Mouse (Mus musculus) thymus, adult 18-20 months (tissue): ENCODE results near the gene Trnp1.

Experiments
- DNase-seq, 2 experiments: peaks; one replicate each; pipeline ENCODE4 v3.0.0; 2022; ENCODE audit warnings: mixed read lengths in 2 of 2

Trnp1 gene

DNA sequence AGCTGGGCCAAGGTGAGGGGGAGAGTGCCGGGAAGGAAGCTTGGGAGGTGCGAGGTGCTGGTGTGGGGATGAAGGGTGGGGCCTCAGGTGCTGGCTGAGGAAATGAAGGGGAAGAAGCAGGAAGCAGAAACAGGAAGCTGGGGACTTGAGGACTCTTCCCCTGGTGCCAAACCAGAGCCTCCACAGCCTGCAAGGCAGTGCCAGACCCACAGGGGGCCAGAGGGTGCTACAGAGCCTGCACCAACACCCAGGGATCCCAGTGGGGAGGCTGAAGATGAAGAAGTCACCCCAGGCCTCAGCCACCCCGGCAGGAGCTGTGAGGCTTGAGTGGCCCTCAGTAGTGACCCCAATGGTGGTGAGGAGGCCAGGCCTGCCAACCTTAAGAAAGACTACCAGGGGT lies 40.3 kb downstream of the Trnp1 start:
- DNase-seq, result no peak

DNA sequence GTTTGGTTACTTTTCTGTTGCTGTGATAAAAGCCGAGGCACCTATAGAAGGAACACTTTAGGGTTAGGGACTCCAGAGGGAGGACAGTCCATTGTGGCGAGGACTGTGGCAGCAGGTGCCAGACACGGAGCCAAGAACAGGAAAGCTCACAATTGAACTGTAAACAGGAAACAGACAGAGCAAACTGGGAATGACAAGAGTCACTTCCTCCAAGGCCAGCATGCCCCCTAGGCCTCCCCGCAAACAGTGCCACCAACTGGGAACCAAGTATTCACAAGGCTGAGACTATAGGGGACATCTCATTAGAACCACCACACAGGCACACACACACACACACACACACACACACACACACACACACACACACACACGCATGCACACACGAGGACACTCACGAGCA lies 45.9 kb downstream of the Trnp1 start:
- DNase-seq, result no peak

DNA sequence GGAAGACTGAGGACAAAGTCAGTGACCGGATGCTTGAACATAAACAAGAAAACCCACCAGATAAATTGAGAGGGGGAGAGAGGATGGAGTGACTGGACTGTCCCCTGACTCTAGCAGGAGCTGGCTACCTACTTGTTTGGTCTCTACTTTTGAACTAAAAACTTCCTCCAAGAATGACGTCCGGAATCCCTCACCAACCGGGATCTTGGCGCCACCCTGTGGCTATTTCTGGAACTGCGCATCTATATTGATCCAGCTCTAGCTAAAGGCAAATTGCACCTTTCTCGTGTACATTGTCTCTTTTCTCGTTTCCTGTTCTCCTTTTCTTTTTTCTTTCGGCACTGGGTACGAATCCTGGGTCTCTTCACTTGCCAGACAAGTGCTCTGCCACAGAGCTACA lies 46.8 kb downstream of the Trnp1 start:
- DNase-seq, result peak; percentile 41 to 51

DNA sequence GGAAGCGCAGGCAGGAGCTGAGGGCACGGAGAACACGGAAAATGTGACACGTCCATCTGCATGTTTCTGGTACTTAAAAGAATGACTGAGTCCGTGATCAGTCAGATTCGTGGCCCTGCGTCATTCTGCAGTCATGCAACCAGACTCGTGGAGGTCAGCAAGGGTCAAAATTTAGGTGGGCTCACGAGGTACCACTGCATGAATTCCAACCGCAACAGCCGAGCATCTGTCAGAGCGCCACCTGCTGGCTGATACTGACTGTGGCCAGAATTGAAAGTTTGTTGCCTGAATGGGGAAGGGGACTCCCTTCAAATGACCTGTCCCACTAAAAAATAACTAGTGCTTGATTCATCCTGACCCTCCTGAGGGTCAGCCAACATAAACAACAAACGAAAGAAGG lies 48.6 kb downstream of the Trnp1 start:
- no peak for DNase-seq

DNA sequence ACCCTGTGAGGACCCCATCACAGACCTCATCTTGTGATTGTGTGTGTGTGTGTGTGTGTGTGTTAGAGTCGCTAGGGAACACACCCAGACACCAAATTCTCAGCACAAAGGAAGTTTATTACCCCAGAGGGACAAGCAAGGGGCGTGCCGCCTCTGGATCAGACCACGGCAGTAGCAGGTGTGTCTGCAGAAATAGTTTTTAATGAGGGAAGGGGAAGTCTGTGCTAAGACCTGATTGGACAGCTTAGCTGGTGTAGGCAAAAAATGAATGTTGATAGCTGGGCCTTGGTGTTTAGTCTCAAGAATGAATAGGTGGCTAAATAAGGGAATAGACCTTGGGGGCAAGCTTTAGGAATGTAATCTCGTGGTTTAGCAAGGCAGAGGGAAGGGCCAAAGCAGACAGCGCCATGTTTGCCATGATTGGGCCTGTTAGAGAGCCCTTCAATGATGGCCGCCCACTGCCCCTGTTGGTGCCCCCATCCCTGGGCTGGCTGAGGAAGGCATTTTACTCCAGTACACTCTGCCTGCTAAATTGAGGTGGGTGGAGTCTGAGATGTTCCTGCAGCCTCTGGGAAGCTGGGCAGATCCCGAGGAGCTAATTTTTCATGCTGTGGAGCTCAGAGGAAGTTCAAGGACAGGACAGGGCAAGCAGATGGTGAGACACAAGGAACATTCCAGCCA lies 49.5 kb downstream of the Trnp1 start:
- DNase-seq, result no peak

DNA sequence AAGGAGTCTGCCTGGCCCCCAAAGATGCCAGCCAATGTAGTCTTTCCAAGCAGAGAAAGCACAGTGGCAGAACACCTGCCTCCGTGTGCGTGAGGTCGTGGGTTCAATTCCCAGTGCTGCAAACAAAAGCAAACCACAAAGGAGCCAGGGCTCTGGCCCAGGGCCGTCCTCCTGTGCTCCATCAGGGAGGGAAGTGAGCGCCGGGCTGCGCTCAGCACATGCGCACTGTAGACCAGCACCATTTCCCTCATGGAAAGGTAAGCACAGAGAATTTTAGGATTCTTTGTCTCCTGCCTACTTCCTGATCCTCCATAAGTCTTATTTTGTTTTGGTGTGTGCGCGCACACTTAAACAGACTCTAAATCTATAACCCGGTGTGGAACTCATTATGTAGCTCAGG lies 50.4 kb downstream of the Trnp1 start:
- DNase-seq, result no peak

DNA sequence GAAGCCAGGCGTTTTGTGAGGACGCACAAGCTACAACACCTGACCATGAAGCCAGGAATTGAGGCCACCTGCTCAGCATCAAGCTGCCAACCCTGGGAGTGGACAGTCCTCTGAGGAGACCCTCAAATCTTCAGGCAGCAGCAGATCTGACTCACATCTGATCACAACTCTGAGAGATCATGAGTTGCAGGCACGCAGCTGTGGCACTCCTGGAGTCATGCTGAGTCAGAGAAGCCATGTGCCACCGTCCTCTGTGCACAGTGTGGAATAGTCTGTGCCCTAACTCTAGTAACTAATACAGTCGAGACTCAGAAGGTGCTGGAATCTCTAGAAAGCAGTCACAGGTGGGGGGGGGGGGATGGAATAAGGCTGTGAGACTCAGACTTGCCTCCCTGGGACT lies 51.0 kb downstream of the Trnp1 start:
- DNase-seq, result no peak

DNA sequence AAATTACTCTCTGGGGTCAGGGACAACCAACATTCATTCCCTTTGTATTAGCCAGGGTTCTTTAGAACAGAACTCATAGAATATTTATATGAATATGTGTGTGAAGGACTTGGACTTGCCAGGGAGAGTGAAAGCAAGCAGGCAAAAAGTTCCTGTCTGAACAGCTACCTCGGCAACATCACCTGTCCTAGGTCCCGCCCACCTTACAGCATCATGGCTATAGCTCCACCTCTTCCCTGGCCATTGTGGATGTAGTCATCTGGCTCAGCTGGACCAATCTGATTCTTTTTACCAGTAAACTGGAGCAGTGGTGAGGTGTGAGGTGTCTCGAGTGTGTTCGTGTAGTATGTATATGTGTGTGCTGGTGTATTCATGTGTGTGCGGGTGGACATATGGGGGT lies 52.6 kb downstream of the Trnp1 start:
- no peak for DNase-seq

DNA sequence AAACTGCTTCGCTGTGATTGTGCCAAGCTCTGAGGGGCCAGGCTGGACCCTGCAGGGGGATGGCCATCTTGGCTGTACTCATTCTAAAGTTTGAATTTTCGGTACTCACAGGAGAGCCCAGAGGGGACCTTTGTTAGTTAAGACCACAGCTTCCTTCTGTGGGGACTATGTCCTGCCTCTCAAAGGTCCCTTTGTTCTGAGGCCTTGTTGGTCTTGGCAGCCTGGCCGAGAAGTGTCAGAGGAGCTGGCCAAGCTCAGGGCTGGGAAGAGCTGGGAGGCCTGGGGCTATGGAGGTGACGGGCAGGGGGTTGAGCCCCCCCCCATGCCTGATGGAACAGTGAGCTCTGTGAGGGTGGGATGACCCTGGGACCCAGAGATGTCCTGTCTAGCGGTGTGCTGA lies 55.3 kb downstream of the Trnp1 start:
- DNase-seq, result no peak

DNA sequence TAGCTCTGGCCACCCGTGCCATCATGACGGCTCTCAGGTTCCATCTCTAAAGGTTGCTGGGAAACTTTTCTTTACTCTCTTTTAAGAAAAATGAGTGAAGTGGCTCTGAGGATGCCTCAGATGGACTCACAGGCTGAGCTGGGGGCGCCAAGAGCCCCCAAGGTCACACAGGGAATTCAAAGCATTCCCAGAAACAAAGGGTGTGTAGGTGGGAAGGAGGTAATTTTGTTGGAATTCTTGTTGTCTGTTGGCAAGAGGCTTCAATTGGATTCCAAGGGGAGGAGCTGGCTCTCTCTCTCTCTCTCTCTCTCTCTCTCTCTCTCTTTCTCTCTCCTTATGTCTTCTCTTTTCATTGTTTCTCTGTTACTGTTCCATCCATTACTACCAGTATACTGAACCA lies 56.2 kb downstream of the Trnp1 start:
- DNase-seq, result no peak
